Mouse (Mus musculus): ENCODE measurements around the gene Capn9. TPM values are rescaled to one million over a fixed set of nuclear protein-coding genes. Genes with fewer than 3 reads are reported as not detected.

Capn9 gene
- total RNA-seq, 2 experiments from 2014 or later = 0.12 TPM; not detected in 1

DNA sequence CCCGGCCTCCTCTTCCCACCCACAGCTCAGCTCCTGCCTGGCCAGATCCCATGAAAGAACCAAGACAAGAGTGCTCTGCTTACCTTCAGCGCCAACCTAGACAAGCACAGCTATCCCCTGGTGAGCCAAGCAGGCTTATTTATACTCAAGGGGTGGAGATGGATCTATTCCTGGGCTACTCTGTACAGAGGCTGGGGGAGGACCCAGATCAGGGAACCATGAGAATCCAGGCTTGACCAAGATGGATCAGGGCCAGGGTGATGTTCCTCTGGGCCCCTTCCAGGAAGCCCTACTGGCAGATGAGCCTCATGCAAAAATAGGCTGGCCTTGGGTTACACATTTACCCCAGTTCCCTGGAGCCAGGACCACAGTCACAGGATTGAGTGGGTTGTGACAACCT lies 6.3 kb upstream of the Capn9 start, which contains the start of gene Agt:
Agt (minus strand) TSS at position 114 of the 400 bp plus-strand sequence.
- peak; percentile 35 to 56 for DNase-seq (ENCODE audit: low spot score in 2 of 2)
- intact Hi-C loops (cut with DNase I) = no loop called here

- no peak for DNase-seq (ENCODE audit: low spot score in 2 of 2)
- intact Hi-C loops (cut with DNase I) = no loop called here
These were observed 4.0 kb upstream of the Capn9 start for GRCm38 (mm10) chr8:124571732-124572429.

GRCm38 (mm10) chr8:124572430-124572775 lies 3.5 kb upstream of the Capn9 start:
- no peak for DNase-seq (ENCODE audit: low spot score in 2 of 2)
- intact Hi-C loops (cut with DNase I) = no loop called here

- peak; percentile 85 to 91 for DNase-seq (ENCODE audit: low spot score in 2 of 2)
- intact Hi-C loops (cut with DNase I) = no loop called here
These were observed 2.2 kb upstream of the Capn9 start for GRCm38 (mm10) chr8:124573552-124574340.

DNA sequence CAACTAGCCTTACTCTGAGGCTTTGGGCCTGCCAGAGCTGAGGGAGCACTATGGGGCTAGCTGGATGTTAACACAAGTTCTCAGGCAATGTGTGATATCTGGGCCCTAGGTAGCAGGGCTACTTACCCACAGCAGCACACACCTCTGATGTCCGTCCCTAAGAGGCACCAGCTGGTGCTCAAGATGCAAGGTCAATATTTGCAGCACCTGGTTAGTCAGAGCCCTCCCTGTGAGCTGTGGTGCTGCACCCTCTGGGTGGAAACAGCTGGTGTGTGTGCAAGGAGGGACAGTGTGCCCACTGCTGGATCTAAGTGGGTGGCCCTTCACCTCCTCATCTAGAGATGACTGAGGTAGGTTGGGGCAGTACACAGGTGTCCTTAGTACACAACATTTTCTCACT lies 840 bp downstream of the Capn9 start:
- no peak for DNase-seq (ENCODE audit: low spot score in 2 of 2)
- intact Hi-C loops (cut with DNase I) = no loop called here

DNA sequence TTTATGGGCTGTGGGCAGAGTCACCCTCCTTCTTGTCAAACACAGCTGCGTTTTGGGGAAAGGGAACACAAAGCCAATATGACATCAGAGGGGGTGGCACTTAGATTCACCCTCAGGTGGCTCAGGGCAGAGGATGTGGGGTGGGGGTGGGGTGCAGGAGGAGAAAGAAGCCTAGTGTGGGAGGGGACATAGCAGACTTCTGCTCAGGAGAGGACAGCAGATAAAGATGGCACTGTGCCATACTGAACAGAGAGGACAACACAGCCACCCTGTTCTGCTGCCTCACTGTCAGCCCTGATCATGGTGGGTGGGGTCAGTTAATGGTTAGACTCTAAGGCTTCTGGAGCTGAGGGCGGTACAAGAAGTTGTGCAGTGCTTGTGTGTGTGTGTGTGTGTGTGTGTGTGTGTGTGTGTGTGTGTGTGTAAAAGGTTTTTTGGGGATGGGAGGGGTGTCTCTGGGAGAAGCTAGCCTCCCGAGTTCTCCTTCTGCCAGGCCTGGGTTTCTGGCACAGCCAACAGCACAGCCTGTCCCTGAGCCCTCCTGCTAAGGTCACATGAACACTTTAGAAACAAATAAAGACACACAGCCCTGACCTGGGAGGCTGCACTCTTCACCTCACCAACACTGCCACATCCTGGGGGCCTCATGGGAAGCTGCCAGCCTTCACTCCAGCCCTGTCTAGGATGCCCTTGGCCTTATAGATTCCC lies 10.0 kb downstream of the Capn9 start:
- no peak for DNase-seq (ENCODE audit: low spot score in 2 of 2)
- intact Hi-C loops (cut with DNase I) = no loop called here

DNA sequence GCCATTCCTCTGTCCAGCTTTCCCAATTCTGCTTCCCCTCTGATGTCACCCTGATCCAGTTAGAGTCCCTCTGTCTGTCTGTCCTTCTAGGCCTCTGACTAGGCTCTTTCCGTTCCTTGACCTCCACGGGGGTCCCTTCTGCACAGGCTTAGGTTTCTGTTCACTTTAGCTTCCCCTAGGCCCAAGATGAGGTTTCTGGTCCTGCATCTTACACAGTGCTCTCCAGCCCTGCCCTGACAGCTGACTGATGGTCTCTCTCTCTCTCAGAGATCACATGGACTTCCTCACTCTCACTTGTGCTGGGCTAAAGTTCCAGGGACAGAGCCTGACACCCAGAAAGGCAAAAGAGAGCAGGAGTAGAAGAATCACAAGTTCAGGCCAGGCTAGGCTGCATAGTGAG lies 10.6 kb downstream of the Capn9 start:
- intact Hi-C loops (cut with DNase I) = no loop called here
- DNase-seq (ENCODE audit: low spot score in 2 of 2) = no peak

DNA sequence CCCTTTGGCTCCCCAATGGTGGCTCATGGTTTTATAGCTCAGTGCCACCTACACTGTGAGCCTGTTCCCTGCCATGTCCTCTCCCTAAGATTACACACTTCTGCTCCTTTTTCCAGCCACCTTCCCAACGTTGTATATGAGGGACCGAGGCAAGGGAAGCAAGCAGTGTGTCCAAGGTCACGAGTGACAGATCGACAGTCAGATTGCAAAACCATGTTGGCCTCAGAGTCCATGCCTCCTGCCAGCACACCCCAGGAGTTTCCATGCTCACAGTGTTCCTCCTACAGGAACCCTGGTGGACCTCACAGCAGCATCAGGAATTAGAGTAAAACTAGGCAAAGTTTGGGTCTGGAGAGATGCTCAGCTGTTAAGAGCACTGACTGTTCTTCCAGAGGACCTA lies 13.5 kb downstream of the Capn9 start:
- DNase-seq (ENCODE audit: low spot score in 2 of 2) = no peak
- intact Hi-C loops (cut with DNase I) = no loop called here

DNA sequence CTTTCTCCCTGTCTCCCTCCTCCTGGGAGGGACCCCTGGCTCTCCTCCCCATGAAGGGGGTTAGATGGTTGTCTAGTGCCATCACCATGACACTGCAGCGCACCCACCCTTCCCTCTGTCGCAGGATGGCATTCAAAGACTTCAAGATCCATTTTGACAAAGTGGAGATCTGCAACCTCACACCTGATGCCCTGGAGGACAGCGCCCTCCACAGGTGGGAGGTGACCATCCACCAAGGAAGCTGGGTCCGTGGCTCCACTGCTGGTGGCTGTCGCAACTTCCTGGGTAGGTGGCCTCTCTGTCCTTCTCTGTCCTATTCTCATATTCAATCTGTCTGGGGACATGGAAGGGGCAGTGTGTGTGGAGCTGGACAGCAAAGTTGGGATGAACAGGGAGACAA lies 28.2 kb downstream of the Capn9 start:
- intact Hi-C loops (cut with DNase I) = no loop called here

DNA sequence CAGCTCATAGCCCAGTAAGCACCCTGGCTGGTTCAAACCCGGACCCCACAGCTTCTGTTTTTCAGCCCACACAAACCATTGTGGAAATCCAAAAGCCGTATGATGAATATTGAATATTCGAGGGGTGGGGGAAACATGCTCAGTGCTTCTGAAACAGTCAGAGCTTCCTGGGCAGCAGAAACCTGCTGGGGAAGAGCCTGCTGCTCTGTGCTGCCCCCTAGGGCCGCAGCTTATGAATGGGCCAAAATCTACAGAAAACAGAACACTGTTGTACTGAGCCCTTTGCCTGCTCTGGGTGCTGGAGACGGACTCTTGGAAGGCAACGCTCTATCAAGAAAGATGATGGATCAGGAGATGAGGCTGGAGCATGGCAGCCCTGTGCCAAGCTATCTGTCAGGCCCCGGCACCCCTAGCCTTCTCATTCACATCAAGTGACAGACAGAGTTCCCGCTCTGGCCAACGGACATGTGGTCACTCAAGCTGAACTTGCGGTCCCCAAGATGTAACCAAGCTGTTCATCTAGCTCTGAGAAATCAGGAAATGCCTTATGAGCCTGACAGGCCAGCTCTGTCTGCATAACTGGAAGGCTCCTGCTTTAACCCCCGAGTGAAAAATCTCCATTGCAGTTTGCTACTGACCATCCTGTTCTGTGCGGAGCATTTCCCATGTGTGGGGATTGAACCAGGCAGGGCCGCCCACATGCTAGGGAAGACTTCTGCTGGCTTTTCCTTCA lies 32.5 kb downstream of the Capn9 start:
- intact Hi-C loops (cut with DNase I) = no loop called here
- DNase-seq (ENCODE audit: low spot score in 2 of 2) = no peak

More for the DNA sequence above, 28.2 kb downstream of the Capn9 start:
- no peak for DNase-seq (ENCODE audit: low spot score in 2 of 2)

DNA sequence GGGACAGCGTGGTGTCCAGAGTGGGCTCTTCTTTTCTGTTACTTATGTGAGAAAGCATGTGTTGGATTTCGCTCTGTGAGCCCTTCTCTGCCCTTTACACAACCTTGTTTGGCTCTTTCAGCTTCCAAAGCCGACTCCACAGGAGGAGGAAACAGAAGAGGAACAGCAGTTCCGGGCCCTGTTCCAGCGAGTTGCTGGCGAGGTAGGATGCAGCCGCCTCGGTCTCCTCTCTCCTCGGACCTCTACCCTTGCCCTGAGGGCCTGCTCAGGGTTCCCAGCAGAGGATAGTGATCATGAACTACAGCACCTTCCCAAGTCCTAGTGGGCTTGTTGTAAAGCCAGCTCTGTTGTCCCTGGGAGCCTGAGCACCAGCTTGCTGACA lies 33.1 kb downstream of the Capn9 start:
- no peak for DNase-seq (ENCODE audit: low spot score in 2 of 2)

GRCm38 (mm10) chr8:124614325-124614724 lies 38.4 kb downstream of the Capn9 start:
- intact Hi-C loops (cut with DNase I) = no loop called here
- DNase-seq (ENCODE audit: low spot score in 2 of 2) = no peak

More for the DNA sequence above, 33.1 kb downstream of the Capn9 start:
- intact Hi-C loops (cut with DNase I) = no loop called here

- intact Hi-C loops (cut with DNase I) = loop anchor here (1.0 to 5.0 kb wide), 2 partner anchors 45 to 60 kb away; partner anchors contain the start of gene 2310022B05Rik
These were observed 41.5 kb downstream of the Capn9 start for GRCm38 (mm10) chr8:124617266-124617869.

GRCm38 (mm10) chr8:124618252-124618651 lies 42.3 kb downstream of the Capn9 start:
- intact Hi-C loops (cut with DNase I) = loop anchor here (5.0 kb wide), 1 partner anchor 44 kb away; the partner anchor contains the start of gene 2310022B05Rik
- DNase-seq (ENCODE audit: low spot score in 2 of 2) = no peak

More at GRCm38 (mm10) chr8:124617266-124617869, 41.5 kb downstream of the Capn9 start:
- peak; percentile 80 to 87 for DNase-seq (ENCODE audit: low spot score in 2 of 2)

DNA sequence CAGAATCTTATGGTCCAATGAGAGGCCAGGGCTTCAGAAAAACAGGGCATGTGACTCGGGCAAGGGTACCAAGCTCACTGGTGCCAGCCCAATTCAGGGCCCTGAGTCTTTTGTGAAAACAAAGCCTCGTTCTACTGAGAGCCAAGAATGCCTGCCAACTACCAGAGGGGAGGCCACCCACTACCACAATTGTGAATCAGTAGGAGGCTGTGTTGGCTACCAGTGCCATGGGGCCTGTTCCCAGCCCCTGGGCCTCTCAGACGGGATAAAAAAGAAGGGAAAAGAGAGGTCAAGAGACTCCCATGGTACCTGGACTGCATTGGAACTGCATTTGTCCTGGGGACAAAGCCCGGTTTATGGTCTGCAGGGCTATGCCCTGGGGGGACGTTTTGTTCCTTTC lies 45.3 kb downstream of the Capn9 start:
- peak in 1 of 2 experiments; percentile 35 for DNase-seq (ENCODE audit: low spot score in 2 of 2)

DNA sequence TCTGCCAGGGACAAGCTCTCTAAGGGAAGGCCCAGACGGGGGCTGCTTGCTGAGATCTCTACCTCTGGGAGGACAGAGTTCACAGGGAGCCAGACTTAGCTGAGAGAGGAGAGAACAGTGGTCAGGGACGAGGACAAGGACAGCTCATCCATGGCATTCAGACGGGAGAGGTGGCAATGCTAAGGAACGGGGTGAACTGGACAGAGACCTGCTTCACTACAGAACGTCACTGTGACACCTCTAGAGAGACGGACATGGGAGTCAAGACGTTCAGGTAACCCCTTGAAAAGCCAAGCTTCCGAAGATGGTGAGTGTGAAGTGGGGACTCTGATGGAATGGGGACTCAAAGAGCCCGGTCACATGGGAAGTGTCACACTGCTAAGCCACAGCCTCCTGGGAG lies 50.3 kb downstream of the Capn9 start:
- intact Hi-C loops (cut with DNase I) = no loop called here
- DNase-seq (ENCODE audit: low spot score in 2 of 2) = no peak

More for the DNA sequence above, 45.3 kb downstream of the Capn9 start:
- intact Hi-C loops (cut with DNase I) = no loop called here

DNA sequence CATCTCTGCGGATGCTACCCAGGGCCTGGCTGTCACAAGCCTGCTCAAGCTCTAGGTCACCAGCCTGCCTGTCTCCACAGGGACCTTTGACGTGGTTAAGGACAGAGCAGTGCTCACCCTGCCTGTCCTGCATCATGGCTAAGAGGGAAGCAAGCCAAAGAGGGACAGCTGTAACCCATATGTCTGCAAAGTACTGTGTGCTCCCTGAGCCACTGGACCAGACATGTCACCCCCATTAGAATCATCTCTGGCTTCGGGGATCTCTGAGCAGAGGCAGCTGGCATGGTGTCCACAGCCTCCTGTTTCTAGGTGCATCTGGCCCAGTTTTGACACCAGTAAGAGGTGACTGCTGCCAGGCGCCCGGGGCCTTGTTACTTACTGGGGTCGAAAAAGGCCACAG lies 54.6 kb downstream of the Capn9 start:
- DNase-seq (ENCODE audit: low spot score in 2 of 2) = no peak
- intact Hi-C loops (cut with DNase I) = no loop called here

DNA sequence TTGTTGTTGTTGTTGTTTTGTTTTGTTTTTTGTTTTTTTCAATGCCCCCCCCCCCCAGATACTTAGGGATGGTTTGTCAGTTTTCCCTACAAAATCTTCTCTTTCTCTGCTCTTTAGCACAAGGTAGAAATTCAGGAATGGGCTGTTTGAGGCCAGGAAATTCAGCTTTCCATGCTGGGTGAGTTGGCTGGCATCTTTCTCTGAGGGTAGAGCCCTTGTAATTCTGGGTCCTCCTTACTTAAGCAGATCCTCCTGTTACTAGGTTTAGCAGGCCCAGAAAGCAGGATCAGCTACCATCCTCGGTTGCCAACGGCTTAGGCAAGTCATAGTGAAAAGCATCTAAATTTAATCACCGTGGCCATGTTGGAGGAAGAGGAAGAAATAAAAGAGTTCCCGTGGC lies 55.0 kb downstream of the Capn9 start:
- no peak for DNase-seq (ENCODE audit: low spot score in 2 of 2)
- intact Hi-C loops (cut with DNase I) = no loop called here

GRCm38 (mm10) chr8:124631966-124632365 lies 56.1 kb downstream of the Capn9 start:
- intact Hi-C loops (cut with DNase I) = no loop called here
- DNase-seq (ENCODE audit: low spot score in 2 of 2) = no peak

All from left cerebral cortex, postnatal 36 days (tissue).